In the genomic region with DNA sequence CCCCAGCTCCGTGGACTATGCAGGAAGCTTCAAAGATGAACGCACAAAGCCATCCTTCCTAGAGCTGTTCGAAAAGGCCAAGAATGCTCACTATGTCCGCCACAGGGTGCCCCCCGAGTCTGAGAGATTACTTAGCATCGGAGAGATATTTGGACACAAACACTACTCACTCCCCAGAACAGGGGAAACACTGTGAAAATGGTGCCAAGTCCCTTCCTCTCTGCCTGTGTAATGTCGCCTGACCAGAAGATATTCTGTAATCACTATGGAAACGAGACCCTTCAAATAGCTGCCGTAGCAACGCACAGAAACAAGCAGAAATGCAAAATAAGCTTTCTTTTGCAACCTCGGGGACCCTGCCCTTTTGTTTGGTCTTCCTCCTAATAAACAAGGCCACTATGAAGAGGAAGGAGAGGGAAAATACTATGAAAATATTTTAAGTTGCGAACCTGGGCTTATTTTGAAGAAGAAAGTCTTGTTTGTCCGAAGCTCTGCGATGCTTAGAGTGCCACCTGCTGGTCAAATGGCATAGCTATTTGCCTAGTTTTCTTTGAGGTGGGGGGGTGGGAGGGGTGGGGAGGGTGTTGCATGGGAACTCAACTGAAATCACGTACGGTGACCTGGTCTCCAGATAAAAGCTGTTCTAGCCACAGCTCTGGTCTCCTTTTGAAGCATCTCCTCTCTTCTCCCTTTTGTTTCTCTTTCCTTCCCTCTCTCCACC, we compare ENCODE assay signal across 8 mouse cellular contexts. TPM values are rescaled to one million over a fixed set of nuclear protein-coding genes. Genes with fewer than 3 reads are reported as not detected.
DNase-seq lines count a peak whose midpoint lies in the region; ATAC-seq and TF ChIP-seq lines count a peak whose summit lies in the region.

No protein-coding gene starts in this region.

- H3K4me1 ChIP-seq in thymus, adult 2 months (replicated peaks; ENCODE audit: control insufficient read depth, insufficient read depth, low read length): no peaks in the 10 kb centered on the region
- H3K4me1 ChIP-seq in forebrain, embryonic 16.5 days (replicated peaks; ENCODE audit: control insufficient read depth, insufficient read depth, low read length): peaks cover 10% of the 10 kb centered on the region
- 0 out of 2 replicates have a peak, but pooled peaks cover 5% of the 10 kb centered on the region for H3K4me1 ChIP-seq in hindbrain, postnatal 0 days (ENCODE audit: insufficient read depth, low read length)

- H3K9me3 ChIP-seq in forebrain, embryonic 16.5 days (ENCODE audit: control insufficient read depth, low read length): no peaks in the 10 kb centered on the region
- no peaks in the 10 kb centered on the region for H3K9me3 ChIP-seq in hindbrain, postnatal 0 days (ENCODE audit: low read length)

- WGBS in thymus, adult 2 months: 52% methylated on average over 16 of the region's 16 CpGs
- 16% methylated on average over 16 of the region's 16 CpGs for WGBS in forebrain, embryonic 16.5 days
- WGBS in hindbrain, postnatal 0 days: 12% methylated on average over 16 of the region's 16 CpGs

- intact Hi-C loops in left cerebral cortex, postnatal 4 days (cut with DNase I): loop anchor here (5.0 kb wide), 1 partner anchor 402 kb away; the partner anchor contains the start of gene Nuf2

- peak; percentile 8 for DNase-seq in thymus, adult 2 months
- no peak for DNase-seq in thymus, adult 18-20 months
- peak; percentile 68 to 72 for DNase-seq in cerebellum, adult 18-20 months
- peak; percentile 89 for DNase-seq in hindbrain, postnatal 0 days (ENCODE audit: low spot score)
- DNase-seq in left cerebral cortex, postnatal 4 days: peak; percentile 61
- DNase-seq in naive thymus-derived CD4-positive, alpha-beta T cell, adult 2 months (ENCODE audit: low read depth): peak; percentile 64
- DNase-seq in yolk sac, embryonic 10.5 days (ENCODE audit: low spot score): peak; percentile 27

- peak overlapping the region; percentile 68 for H3K4me2 ChIP-seq in forebrain, embryonic 16.5 days (ENCODE audit: low read length)
- H3K4me2 ChIP-seq in hindbrain, postnatal 0 days (ENCODE audit: low read depth, low read length): peak overlapping the region; percentile 55

- no peak for TF ChIP-seq POLR2A in thymus, adult 2 months (IDR thresholded peaks at IDR 0.05; ENCODE audit: control insufficient read depth, extremely low read depth, insufficient read depth, low read length, poor library complexity)

- H3K27me3 ChIP-seq in thymus, adult 2 months (ENCODE audit: control insufficient read depth, insufficient read depth, low read length): no peaks in the 10 kb centered on the region
- no peaks in the 10 kb centered on the region for H3K27me3 ChIP-seq in forebrain, embryonic 16.5 days (replicated peaks; ENCODE audit: control insufficient read depth, insufficient read depth, low read length)
- H3K27me3 ChIP-seq in hindbrain, postnatal 0 days (ENCODE audit: insufficient read depth, low read length): no peaks in the 10 kb centered on the region

- peak; percentile 84 for ATAC-seq in forebrain, embryonic 16.5 days
- peak; percentile 92 for ATAC-seq in hindbrain, postnatal 0 days

- no peak overlapping the region for H3K27ac ChIP-seq in thymus, adult 2 months (ENCODE audit: control insufficient read depth, insufficient read depth, low read length)
- H3K27ac ChIP-seq in forebrain, embryonic 16.5 days (ENCODE audit: low read length): peak overlapping the region; percentile 43
- peak overlapping the region; percentile 77 for H3K27ac ChIP-seq in hindbrain, postnatal 0 days

- no peak overlapping the region for H3K4me3 ChIP-seq in thymus, adult 2 months (ENCODE audit: control insufficient read depth, insufficient read depth, low read length)
- peak overlapping the region; percentile 42 for H3K4me3 ChIP-seq in forebrain, embryonic 16.5 days (replicated peaks; ENCODE audit: low read length)
- peak overlapping the region; percentile 31 for H3K4me3 ChIP-seq in hindbrain, postnatal 0 days (ENCODE audit: low read length)

- peak overlapping the region; percentile 38; the same call in 1 of the 2 replicates for H3K9ac ChIP-seq in forebrain, embryonic 16.5 days (replicated peaks; ENCODE audit: low read depth, low read length)
- 0 out of 2 replicates have a peak overlapping the region, but pooled peaks have one; percentile 30 for H3K9ac ChIP-seq in hindbrain, postnatal 0 days (replicated peaks; ENCODE audit: low read length)

- H3K36me3 ChIP-seq in thymus, adult 2 months (ENCODE audit: control insufficient read depth, insufficient read depth, low read length): no peaks in the 10 kb centered on the region
- H3K36me3 ChIP-seq in forebrain, embryonic 16.5 days (ENCODE audit: control insufficient read depth, insufficient read depth): no peaks in the 10 kb centered on the region
- H3K36me3 ChIP-seq in hindbrain, postnatal 0 days (ENCODE audit: insufficient read depth, low read length): no peaks in the 10 kb centered on the region

- no peak for TF ChIP-seq CTCF in thymus, adult 2 months (IDR thresholded peaks at IDR 0.05; ENCODE audit: borderline replicate concordance, control insufficient read depth, extremely low read depth, insufficient read depth, low read length, poor library complexity)
- peak; percentile 73 for TF ChIP-seq CTCF in hindbrain, postnatal 0 days (IDR thresholded peaks at IDR 0.05; ENCODE audit: low read depth)

RNA-seq across cellular contexts. Expression of gene Ccdc190, which starts 5.7 kb away (rescaled TPM):
- polyA plus RNA-seq in thymus, adult 2 months (2012; rRNA removed): 0.23 and 0.43 TPM in 2 replicates
- polyA plus RNA-seq in forebrain, embryonic 16.5 days (2015; fragmentation: Nextera tagmentation; extraction: Ambion mirVana): 0.96 and 1.7 TPM in 2 replicates
- 8.1 and 12.2 TPM in 2 replicates for total RNA-seq in hindbrain, postnatal 0 days (2014; rRNA removed)
- polyA plus RNA-seq in hindbrain, postnatal 0 days (2015; fragmentation: Nextera tagmentation; extraction: Ambion mirVana): 1.5 and 2.7 TPM in 2 replicates
- 1 to 10 TPM; 5.8 to 6.3 TPM for total RNA-seq in left cerebral cortex, postnatal 4 days (2021)

RNA-seq across cellular contexts. Expression of gene Hsd17b7, which starts 34.9 kb away (rescaled TPM):
- 3.9 and 4.8 TPM in 2 replicates for polyA plus RNA-seq in thymus, adult 2 months (2012; rRNA removed)
- polyA plus RNA-seq in forebrain, embryonic 16.5 days (2015; fragmentation: Nextera tagmentation; extraction: Ambion mirVana): 18.1 and 19.5 TPM in 2 replicates
- 23.2 and 29.4 TPM in 2 replicates for total RNA-seq in hindbrain, postnatal 0 days (2014; rRNA removed)
- polyA plus RNA-seq in hindbrain, postnatal 0 days (2015; fragmentation: Nextera tagmentation; extraction: Ambion mirVana): 23.8 and 27.9 TPM in 2 replicates
- 10 to 100 TPM; 25.3 to 26.9 TPM for total RNA-seq in left cerebral cortex, postnatal 4 days (2021)

Comparison
In these comparisons a context has a peak if more than half of its experiments do, and no peak if none do; other contexts are left out.
1. DNase-seq: peak in thymus, adult 2 months (single experiment), cerebellum, adult 18-20 months (2 of 2), hindbrain, postnatal 0 days (single experiment), left cerebral cortex, postnatal 4 days (single experiment), naive thymus-derived CD4-positive, alpha-beta T cell, adult 2 months (single experiment) and yolk sac, embryonic 10.5 days (single experiment); none in thymus, adult 18-20 months (0 of 2).